Mouse (Mus musculus) T-helper 1 cell (primary cell): ENCODE measurements around the gene Mbnl2.

ENCODE experiments used
- in situ Hi-C: fragments of 300-600 bp; cut with MboI, MseI; formaldehyde crosslinking; loops from one replicate; pipeline ENCODE4 v1.15.1; 2025; ENCODE audit warnings: high pct_unique_total_duplicates

The Mbnl2 gene

DNA sequence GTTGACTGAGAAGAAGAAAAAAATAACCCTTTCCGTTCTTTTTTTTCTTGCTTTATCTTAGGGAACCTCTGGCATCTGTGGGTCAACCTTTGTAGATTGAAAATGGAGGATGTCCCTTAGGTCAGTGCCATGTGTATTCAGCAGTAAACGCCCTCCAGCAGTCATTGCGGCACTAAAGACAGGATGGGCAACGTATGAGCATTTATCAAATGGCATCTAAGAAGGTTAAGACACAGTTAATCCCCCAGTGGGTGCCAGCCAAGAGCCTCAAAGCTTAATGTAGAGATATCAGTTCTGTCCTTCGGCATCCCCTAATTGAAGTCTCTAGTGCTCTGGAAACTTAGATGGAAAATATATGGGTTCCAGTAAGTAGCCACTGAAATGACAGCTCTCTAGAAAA, 723 bp upstream of the Mbnl2 start:
- in situ Hi-C loops: loop anchor here (5.0 to 25.0 kb wide), 5 partner anchors 38 to 1612 kb away; partner anchors contain the start of gene Ipo5

DNA sequence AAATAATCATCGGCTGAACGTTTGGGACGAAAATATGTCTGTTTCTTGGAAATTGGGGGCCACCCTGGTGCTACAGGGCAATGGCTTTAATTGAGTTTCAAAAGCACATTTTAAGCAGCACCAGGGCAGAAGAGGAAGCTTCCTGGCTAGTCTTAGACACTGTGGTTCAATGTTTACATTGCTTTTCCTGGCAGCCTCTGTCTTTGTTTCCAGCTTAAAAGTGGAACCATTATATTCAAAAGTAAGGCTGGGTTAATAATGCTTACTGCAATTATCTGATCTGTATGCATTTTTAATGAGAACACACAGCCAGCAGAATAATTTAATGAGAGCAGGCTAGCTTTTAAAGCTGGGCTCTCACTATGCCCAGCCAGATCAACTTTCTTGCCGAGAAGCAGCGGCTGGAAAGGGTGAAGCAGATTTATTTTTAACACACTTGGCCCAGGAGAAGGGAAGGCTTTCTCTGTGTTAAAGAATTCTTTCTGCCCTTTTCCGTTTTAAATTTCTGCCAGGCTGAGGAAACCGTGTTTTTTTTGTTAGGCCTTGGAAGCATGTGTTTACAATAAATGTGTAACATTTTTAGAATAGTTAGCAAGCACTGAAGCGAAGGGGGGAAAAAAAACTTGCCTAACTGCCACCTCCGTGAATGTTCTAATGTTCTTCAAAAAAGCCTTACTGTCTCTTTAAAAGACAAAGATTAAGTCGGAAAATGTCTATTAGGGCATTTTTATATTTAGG, 1.0 kb downstream of the Mbnl2 start:
- in situ Hi-C loops: loop anchor here (5.0 to 25.0 kb wide), 5 partner anchors 36 to 1614 kb away; partner anchors contain the start of gene Ipo5

DNA sequence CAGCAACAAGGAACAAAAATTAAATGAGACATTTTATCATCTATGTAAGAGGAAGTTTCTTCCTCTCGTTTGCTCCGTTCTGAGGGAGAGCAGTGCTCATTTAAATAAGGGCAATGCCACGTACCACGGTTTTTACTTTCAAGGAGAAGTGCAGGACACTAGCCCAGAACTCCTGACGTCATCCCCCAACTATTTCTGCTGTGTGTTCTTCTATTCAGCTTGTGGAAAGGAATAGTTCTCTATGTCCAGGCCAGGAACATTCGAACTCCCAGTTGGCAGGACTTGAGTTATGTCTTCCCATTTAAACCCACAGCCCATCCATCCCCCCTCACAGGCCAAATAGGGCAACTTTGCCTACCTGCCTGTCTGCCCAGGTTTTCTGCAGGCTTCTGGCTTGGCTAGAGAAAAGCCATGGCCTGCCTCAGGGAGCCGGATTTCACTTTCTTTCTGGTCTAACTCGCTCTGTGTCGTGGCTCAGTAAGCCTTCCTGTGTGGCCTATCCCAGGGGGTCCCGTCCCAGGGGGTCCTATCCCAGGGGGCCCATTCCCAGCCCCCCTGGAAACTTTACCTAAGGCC, 1.7 kb downstream of the Mbnl2 start:
- in situ Hi-C loops: loop anchor here (5.0 to 25.0 kb wide), 5 partner anchors 35 to 1615 kb away; partner anchors contain the start of gene Ipo5

DNA sequence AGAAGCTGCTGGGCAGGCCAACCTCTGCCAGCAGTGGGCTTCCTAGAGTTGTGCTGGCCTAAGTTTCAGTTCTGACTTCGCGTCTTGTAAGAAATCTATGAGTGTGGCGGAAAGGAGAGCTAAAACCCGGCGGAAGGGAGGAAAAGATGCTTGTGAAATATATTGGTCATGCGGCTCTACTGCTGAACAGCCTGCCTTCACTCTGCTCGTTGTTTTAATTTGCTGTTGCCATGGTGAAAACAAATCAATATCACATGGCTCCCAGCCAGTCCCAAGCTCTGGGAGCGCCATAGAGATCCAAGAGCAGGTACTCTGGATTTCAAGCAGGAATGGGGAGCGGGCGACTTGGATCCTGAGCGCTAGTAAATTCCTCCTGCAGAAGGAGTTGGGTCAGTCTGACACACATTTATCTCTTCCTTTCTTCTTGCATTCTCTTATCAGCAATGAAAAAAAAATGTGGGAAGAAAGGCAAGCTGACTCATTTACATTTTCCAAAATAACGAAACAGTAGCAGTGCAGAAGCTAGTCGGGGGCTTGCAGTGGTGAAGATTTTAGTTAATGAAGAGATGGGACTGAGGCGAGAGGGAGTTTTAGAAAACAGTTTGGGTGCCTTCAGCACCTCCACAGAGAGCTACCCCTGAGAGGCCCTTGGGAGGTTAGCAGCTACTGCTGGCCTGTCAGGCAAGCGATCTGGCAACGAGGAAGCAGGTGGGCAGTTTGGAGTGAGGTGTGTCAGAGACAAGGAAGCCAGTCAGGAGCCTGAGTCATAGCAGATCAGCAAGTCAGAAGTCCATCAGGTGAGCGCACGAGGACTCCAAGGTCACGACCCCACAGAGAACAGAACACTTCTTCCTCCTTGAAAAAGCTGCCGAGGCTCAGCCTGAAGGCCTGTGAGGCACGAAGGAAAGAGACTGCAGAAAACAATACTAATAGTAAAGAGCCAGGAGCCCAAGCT, 3.1 kb downstream of the Mbnl2 start:
- in situ Hi-C loops: loop anchor here (5.0 to 25.0 kb wide), 5 partner anchors 34 to 1616 kb away; partner anchors contain the start of gene Ipo5

DNA sequence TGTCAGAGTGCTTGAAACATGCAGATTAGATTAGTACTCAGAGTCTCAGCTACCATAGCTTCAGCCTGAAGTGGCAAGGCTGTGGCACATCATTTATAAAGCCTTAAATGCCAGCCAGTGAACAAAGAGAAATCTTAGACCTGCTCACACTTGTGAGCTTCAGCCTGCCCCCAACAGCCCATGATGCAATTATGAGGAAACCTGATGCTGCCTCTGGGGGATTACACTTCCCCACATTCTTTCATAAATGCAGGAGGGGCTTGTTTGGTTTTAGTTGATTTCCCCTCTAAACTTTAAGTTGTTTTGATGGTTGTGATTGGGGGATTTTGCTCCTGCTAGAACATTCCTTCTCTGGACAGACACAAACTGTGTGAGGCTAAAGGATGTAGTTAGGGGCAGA, 4.7 kb downstream of the Mbnl2 start:
- in situ Hi-C loops: loop anchor here (25.0 kb wide), 4 partner anchors 632 to 1618 kb away; partner anchors contain the start of gene Ipo5

DNA sequence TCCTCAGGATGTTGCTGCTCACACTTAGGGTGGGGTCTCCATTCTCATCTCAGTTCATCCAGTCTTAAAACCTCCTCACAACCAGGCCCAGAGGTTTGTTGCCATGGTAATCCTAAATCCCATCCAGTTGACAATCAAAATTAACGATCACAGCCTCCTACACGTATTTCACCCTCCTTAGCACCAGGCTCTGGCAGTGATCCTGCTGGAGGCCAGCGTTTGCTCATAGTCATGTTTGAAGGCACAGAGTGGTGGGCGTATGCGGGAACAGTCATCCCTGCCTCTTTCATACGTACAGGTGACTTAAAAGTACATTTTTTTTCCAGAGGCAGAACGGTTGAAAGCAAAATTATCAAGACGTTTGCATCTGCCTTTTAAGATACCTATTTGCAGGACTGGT, 8.3 kb downstream of the Mbnl2 start:
- in situ Hi-C loops: loop anchor here (25.0 kb wide), 4 partner anchors 629 to 1621 kb away; partner anchors contain the start of gene Ipo5

DNA sequence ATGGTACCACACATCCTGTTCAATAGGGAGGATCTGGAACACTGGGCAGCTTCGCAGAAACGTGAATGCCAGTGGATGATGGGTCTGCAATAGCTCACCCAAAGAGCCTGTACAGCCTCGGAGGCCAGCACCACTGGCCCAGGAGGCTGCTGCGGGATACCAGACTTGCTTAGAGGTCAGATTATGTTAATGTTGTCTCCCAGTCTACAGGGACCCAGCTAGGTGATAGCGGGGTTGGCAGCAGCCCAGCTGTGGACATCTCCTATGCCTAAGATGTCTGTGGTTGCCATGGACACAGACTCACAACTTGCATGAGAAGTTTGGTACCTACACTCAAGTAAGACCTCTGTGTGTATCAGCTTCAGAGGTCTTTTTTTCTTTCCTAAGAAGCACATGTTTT, 9.0 kb downstream of the Mbnl2 start:
- in situ Hi-C loops: loop anchor here (25.0 kb wide), 4 partner anchors 628 to 1622 kb away; partner anchors contain the start of gene Ipo5

DNA sequence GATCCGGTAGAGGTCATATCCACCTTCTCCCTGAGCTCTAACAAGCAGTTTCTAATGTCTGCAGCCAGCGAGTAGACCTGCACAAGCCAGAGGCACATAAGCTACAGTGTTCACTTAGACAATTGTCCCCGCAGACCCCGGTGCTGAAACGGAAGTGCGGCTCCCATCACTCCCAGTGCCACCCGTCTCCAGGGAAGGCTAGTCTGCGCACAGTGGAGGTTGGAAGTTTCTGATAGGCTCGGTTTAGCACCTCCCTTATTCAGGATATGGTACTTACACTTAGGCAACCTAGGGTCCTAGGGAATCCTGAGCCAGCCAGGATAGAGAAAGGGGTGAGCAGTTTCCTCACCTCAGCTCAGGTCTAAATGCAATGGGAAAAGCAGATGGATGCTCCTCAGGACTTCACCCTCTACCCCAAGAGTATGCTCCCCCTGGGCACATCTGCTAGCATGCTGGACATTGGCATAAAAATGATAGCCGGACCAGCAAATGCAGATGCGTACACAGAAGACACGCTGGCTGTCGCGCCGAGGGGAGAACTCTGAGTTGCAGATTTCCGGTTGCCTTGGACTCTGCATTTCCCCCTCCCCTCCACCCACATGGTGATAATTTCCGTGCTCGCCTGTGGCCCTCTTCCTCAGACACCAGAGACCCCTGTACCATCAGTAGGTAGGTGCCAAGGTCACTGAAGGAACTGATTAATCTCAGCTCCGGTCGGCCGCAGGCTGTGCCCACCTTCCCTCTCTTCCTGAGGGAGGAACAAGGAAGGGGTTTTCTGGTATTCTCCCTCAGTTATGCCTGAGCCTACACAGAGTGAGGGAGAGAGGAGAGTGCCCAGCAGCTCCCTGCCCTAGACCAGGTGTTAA, 11.9 kb downstream of the Mbnl2 start:
- in situ Hi-C loops: loop anchor here (25.0 kb wide), 4 partner anchors 625 to 1625 kb away; partner anchors contain the start of gene Ipo5

DNA sequence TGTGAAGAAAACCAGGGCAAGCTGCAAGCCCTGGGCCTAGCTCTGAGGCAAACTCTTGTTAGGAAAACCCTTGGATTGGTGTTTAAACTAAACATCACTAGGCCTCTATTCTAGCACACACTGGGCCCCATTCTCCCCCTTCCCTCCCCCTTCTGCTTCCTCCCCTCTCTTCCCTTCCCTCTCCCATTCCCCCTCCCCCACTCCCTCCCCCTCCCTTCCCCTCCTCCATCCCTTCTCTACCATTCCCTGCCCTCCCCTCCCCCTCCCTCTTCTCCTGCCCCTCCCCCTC, 12.5 kb downstream of the Mbnl2 start:
- in situ Hi-C loops: loop anchor here (25.0 kb wide), 4 partner anchors 624 to 1626 kb away; partner anchors contain the start of gene Ipo5

DNA sequence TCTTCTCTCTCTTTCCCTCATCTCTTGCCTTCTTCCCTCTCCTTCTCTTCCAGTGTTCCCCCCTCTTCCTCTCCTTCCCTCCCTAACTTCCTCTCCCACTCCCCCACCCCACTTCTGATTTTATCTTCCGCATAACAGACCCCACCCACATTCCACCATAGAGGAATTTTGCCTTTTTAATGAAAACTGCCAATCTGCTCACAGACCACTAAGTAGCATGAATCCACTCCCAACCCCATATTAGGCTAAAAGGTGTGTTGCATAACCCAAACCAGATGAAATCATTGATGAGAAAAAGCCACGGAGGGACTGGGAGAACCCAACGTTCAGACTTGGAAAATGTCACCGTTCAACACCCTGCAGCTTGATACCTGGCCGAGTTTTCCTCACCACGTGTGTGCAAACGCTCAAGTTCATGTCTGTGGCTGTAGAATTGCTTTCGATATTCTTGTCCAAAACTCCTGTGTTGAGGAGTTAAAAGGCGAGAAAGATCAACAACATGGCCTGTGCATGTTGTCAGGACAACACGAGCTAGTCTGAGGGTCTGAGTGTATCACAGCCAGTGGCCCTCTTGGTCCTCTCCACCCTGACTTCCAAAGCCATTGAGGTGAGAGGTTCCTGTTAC, 13.0 kb downstream of the Mbnl2 start:
- in situ Hi-C loops: loop anchor here (25.0 kb wide), 4 partner anchors 624 to 1626 kb away; partner anchors contain the start of gene Ipo5

DNA sequence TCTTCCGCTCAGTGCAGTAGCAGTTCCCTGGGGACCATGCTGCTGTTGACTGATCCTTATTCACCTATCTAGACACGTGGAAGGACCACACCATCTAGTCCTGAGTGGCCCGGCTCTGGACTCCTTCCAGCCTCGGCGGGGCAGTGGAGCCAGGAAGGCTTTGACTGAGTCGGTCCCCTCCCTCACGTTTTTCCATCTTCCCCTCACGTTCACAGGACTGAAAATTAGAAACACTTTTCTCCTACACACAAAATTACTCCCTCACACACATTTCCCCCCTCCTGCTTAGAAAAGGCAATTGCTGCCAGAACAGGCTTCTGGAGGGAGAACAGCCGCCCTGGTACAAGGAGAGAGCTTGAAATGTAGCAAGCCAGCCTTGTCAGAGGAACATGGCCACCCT, 13.6 kb downstream of the Mbnl2 start:
- in situ Hi-C loops: loop anchor here (25.0 kb wide), 4 partner anchors 623 to 1627 kb away; partner anchors contain the start of gene Ipo5

DNA sequence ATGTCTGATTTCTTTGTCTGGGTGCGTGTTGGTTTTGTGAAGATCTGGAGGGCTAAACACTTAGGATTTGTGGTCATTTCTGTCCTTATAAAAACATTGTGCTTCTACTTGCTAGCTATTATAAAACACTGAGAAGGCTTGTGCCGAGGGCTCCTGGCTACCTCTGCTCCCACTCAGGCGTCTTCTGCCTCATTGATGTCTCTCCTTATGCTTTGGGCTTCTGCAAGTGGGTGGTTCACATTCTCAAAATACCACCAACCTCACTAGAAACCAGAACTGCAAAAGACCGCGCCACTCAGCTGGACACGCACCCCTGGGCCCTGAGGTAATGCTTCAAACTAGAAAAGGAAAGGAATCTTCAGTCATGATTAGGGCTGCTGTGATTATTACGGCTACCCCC, 14.1 kb downstream of the Mbnl2 start:
- in situ Hi-C loops: loop anchor here (25.0 kb wide), 4 partner anchors 623 to 1627 kb away; partner anchors contain the start of gene Ipo5

DNA sequence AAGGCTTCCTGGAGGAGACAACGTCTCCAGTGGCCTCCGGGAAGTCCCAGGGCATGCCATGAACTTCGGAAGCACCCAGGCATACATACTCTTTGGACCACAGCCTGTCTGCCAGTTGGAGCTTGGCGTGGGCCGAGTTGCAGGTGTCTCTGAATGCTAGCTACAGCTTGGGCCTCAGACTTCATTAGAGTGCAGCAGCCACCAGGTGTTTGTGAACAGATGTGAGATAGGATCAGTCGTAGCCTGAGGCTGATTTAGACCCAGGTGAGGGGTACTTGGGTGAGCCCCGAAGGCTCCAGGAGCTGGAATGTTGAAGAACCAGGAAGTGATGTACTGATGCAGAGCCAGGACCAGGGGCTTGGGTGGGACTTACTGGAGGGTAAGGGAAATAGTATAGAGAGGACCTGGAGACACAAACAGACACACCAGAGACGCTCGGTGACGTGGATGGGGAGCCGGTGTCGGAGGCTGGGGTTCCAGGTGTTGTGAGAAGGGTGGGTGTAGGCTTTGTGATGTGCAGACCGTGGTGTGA, 15.8 kb downstream of the Mbnl2 start:
- in situ Hi-C loops: loop anchor here (25.0 kb wide), 4 partner anchors 621 to 1629 kb away; partner anchors contain the start of gene Ipo5

DNA sequence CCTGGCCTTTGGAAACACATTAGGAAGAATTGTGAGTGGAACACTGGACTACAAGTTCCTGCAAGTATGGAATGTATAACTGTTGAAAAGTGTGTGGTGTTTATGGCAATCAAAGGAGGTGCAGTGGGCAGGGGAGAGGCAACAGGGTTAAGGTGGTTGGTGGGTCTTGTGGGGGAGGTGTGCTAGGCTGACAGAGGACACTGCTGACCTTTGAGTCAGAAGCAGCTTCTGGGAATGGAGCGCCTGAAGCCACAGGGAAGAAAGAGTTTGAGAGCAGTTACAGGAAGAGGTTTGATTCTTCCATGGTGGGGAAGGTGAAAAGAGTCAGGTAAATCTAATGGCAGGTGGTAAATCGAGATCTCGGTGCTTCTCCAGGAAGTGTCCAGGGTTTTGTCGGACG, 16.7 kb downstream of the Mbnl2 start:
- in situ Hi-C loops: loop anchor here (25.0 kb wide), 4 partner anchors 620 to 1630 kb away; partner anchors contain the start of gene Ipo5

DNA sequence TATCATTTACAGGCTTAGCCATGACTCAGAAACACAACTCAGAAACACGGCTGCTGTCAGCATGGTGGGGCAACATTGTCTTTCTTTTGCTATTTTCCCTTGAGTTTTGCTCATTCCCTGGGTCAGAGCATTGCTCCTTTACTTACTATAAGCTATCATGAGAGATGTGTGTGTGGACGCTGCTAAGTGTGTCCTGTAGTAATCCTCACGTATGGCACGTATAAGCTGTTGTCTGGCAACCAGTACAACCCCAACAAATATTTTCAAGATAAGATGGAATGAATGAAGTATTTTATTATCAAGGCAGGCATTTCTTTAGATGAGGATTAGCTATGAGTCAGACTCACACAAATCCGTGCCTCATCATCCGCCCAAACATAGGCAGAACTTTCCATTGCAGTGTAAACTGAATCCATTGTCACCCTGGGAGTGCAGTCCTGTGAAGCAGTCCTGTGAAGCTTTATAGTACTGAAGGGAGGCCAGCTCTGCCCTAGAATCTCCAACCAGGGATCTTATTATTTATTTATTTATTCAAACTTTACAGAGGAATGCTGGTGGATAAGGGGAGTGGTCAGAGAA, 17.2 kb downstream of the Mbnl2 start:
- in situ Hi-C loops: loop anchor here (25.0 kb wide), 4 partner anchors 620 to 1630 kb away; partner anchors contain the start of gene Ipo5

DNA sequence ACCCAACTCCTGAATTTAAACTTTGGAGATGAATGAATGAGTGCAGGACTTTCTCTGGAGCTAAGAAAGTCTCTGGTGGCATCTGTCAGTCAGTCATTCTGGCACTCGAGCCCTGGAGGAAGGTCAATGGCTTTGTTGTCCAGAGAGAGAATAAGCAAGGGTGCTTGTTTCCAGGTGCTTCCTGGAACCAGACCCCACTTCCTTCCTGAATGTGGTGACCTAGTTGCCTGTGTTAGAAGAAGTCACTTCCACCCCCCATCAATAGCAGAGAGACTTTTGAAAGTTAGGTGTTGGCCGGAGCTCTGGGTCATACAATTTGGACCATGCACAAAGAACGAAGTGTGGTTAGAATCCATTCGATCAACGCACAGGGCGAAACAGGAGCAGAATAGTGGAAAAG, 19.0 kb downstream of the Mbnl2 start:
- in situ Hi-C loops: loop anchor here (25.0 kb wide), 4 partner anchors 618 to 1632 kb away; partner anchors contain the start of gene Ipo5

DNA sequence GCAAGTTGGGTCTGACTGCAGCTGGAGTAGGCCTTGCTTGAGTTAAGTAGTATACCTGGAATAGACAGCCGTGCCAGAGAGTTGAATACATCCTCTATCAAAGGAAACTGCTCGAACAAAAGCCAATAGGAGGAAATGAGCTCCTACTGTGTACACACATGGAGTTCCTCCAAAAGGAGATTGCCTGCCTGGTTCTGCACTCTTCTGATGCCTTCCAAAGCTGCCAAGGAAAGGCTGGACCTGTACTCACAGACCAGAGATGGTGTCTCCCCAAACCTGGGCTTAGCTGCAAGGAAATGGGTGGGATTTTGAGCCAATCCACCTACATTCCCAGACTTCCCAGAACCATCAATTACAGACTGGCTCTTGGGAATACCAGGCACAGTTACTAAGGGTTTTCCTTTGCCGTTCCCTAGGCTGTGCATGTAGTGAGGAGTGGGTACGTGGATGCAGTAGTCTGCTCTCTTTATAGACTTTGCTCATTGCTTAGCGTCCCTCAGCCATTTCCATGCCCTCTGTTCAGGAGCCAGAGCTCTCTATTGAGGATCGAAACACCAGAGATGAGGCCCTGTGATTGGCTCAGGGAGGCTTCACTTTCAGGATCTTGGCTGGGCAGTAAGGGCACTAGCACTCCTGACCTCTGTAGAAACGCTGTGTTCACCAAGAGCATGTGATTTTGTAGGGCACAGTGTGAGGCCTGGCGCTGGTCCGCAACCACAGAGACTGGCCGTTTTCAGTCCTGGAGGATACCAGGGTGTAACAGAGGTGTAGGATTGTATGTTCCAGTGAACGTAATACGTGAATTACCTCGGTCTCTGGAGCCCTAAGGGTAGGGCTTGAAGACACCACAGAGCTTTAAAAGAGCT, 20.1 kb downstream of the Mbnl2 start:
- in situ Hi-C loops: loop anchor here (25.0 kb wide), 4 partner anchors 617 to 1633 kb away; partner anchors contain the start of gene Ipo5
